Mouse (Mus musculus): ENCODE measurements around the gene Mycbp2.
A peak's percentile ranks its signal among the peaks of the same experiment; 100 is the strongest.

Mycbp2 gene

GRCm38 (mm10) chr14:103102731-103103335 lies 243.8 kb downstream of the Mycbp2 start:
- DNase-seq (ENCODE audit: low spot score in 2 of 2): no peak

DNA sequence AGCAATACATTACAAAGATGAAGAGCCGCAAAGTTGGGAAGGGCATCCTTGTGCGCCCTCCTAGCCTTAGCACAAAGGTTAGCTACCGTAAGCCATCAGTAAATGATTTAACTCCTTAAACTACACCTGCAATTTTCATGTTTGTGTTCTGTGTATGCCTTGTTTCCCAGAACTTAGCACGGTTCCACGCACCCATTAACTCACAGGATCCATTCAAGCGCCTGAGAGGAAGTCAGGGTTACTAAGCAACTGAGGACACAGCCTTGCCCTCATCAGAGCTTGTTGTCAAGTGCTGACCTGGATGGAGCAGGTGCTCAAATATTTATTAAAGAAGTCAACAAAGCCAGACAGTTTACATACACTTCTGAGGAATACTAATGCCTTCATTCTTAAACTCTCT lies 244.4 kb downstream of the Mycbp2 start:
- DNase-seq (ENCODE audit: low spot score in 2 of 2): no peak

DNA sequence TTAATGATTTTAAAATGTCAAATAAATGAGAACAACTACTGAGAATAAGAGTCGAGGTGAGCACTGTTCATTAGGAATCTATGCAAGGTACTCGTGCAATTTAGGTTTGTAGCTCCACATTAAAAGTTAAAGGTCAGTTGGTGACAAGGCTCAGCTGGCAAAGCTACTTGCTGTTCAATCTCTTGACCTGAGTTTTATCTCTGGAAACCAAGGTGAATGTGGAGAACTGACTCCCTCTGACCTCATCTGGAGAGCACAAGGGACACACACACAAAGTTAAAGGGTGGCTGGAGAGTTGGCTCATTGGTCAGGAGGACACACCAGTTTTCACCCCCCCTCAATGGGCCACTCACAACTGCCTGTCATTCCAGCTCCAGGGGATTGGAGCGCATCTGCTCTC lies 245.4 kb downstream of the Mycbp2 start:
- DNase-seq (ENCODE audit: low spot score in 2 of 2): no peak

- no peak for DNase-seq (ENCODE audit: low spot score in 2 of 2)
Observed at GRCm38 (mm10) chr14:103100296-103100695, 246.3 kb downstream of the Mycbp2 start.

GRCm38 (mm10) chr14:103099238-103099933 lies 247.2 kb downstream of the Mycbp2 start, which contains the start of gene Fbxl3:
Gene Fbxl3 (minus strand): TSS chr14:103099566.
- peak; percentile 96 to 98 for DNase-seq (ENCODE audit: low spot score in 2 of 2)

DNA sequence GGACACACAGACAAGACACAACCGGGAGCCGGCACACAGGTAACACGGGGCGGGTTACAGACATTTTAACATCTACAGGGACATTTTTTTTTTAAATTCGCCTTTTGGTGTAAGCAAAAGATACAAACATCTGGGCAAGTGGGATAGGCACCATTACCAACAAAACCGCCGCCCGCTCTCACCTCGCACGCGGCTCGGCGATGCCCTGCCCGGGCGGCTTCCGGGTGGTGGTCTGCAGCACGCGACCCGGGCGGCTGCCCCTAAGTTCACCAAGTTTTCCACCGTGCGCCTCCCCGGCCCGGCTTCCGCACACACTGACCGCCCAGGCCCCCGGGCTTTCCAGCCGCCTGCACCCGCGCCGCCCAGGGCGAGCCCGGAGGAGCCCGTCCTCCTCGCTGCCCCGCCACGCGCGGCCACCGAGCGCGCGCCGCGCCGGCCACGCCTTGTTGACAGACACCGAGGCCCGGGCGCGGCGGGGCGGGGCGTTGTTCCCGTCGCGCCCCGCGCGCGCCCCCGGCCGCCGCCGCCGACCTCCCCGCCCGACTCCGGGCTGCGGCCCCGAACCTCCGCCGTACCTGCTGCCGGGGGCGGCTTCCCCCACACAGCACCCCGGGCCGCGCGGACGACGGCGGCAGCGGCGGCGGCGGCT lies 247.9 kb downstream of the Mycbp2 start:
- DNase-seq (ENCODE audit: low spot score in 2 of 2): peak; percentile 88 to 89

- no peak for DNase-seq (ENCODE audit: low spot score in 2 of 2)
Observed at GRCm38 (mm10) chr14:103098213-103098586, 248.4 kb downstream of the Mycbp2 start.

DNA sequence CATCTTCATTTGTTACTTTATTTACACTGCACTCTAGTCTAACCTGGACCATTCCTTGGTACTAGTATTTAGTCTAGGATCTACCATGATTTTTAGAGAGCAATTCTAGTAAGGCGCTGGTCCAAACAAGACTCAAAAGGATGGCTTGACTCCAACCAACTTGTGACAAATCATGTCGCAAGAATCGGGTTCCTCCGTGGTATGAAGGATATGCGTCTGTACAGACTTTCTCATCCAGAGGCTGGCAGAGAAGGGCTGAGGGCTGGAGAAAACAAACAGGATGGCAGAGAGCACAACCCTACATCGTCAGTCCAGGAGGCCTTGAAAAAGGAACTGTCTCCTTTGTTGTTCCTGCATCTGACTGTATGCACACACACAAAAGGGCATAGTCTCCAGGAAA lies 250.0 kb downstream of the Mycbp2 start:
- DNase-seq (ENCODE audit: low spot score in 2 of 2): peak; percentile 13 to 26

- DNase-seq (ENCODE audit: low spot score in 2 of 2): no peak
Observed at GRCm38 (mm10) chr14:103095826-103096225, 250.8 kb downstream of the Mycbp2 start.

GRCm38 (mm10) chr14:103095036-103095435 lies 251.6 kb downstream of the Mycbp2 start:
- no peak for DNase-seq (ENCODE audit: low spot score in 2 of 2)

GRCm38 (mm10) chr14:103093670-103094069 lies 252.9 kb downstream of the Mycbp2 start:
- DNase-seq (ENCODE audit: low spot score in 2 of 2): no peak

DNA sequence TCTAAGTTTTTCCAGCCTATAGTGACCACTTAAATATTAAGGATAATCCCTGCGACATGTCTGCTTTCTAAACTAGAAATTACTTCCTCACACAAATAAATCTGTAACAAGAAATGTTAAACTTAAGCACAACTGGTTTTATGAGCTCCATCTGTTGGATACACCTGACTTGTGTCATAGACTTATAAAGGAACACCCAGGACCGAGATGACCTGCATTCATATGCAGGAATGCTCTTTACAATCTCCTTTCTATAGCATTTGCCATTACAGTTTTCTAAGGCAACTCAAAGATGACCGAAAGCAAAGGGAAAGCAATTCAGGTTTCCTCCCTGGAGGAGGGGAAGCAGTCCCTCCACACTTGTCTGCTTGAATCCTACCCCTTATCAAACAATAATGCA lies 253.4 kb downstream of the Mycbp2 start:
- no peak for DNase-seq (ENCODE audit: low spot score in 2 of 2)

GRCm38 (mm10) chr14:103088624-103089023 lies 258.0 kb downstream of the Mycbp2 start:
- DNase-seq (ENCODE audit: low spot score in 2 of 2): peak; percentile 74 to 82

- no peak for DNase-seq (ENCODE audit: low spot score in 2 of 2)
Observed at GRCm38 (mm10) chr14:103087846-103088245, 258.8 kb downstream of the Mycbp2 start.

DNA sequence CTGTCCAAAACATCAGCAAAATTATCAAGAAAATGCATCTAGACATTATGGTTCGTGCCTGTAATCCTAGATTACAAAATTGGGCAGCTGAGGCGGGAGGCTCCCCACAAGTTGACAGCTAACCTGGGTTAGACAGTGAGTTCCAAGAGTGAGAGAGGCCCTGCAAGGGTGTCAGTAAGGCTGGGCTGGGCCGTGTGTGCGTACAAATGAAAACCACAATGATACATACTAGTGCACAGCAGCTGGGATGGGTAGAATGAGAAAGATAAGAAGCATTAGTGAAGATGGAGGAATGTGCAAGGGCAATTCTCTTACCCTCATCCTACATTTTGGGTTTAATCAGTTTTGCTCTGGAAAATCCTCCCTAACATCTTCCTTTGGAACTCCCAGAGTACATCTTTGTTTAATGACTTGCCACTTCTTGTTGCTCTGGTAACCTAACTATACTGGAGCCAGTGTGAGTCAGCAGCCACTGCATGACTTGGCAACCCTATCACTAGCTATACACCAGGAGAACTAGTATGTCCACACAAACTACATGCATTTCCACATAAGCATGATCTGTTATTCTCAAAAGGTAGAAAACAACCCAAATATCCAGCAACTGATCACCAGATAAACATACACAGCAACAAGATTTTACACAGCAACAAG lies 259.8 kb downstream of the Mycbp2 start:
- no peak for DNase-seq (ENCODE audit: low spot score in 2 of 2)

- no peak for DNase-seq (ENCODE audit: low spot score in 2 of 2)
Observed at GRCm38 (mm10) chr14:103085840-103086533, 260.6 kb downstream of the Mycbp2 start.

GRCm38 (mm10) chr14:103079209-103079977 lies 267.2 kb downstream of the Mycbp2 start:
- no peak for DNase-seq (ENCODE audit: low spot score in 2 of 2)

DNA sequence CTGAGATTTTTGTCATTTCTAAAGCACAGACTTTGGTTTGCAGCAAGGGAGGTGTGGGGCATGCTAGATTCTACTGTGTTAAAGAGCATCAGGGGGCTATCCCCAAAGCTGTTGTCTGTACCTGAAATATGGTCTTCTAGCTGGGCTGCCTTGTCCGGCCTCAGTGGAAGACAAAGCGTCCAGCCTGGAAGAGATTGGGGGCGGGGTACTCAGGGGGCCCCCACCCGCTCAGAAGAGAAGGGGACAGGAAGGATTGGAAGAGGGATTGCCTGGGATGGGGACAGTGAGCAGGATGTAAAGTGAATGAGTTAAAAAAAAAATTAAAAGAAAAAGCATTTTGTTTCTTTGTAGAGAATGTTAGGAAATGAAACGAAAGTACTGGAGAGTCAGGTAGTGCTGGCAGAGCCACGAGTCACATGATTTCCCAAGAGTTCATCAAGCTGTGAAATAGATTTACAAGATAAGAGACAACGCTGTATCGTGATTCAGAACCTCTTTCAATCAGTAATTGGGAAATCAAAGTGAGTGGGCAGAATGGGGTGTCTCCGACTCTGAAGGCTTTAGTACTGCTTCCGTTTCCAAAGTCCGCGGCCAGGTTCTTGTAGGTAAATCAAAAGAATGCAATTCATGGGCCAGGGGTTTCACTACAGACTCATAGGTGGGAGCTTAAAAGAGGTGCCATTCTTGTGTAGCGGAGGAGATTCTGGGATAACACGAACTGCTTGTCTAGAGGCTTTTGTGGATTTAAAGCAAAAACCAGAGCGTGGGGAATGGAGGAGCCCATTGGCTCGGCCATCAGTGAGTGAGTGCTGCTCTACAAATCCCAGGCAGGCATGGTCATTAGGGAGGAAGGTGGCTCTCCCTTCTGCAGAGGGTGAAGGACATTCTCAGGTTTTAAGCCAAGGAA lies 268.4 kb downstream of the Mycbp2 start:
- no peak for DNase-seq (ENCODE audit: low spot score in 2 of 2)

DNA sequence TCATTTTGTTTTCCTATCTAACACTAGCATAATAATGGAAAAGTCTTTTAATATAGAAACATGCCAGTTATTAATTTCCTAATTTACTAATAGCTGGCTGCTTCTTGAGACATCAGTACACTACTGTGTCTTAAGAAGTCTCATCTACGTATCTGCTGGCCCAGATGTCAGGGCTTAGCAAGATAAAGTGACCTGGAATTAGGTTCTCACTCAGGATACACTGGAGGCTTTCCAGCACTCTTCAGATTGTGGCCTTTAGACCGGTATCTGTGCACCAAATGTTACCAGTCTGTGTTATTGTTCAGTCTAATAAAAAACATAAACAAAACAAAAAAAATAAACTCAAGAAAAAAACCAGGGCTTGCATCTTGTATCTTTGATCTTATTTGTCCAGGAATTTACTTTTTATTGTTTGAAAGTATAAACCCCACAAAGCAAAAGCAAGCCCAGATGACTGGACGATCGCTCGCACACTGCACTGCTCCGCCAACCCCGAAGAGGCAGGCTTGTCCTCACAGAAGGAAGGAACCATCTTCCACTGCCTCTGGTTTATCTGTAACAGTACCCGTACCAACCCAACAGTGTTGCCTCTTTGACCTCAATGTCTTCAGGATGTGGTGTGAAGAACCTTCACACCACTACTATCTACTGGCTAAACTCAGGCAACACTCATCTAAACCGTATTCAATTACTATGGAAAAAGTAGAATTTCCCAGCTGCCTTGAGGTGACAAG lies 269.2 kb downstream of the Mycbp2 start:
- DNase-seq (ENCODE audit: low spot score in 2 of 2): no peak

Data from heart, adult 9 months (tissue).